Mouse (Mus musculus) spleen, postnatal 4 days (tissue): ENCODE measurements around the gene Nphp1.

ENCODE experiments used
- DNase-seq, 2 experiments: peaks; one replicate each; pipeline ENCODE4 v3.0.0; 2022; ENCODE audit warnings: low spot score in 2 of 2

Gene Nphp1

GRCm38 (mm10) chr2:127749376-127749775, 39.3 kb downstream of the Nphp1 start:
- DNase-seq: no peak

- no peak for DNase-seq
Observed at GRCm38 (mm10) chr2:127748316-127748715, 40.4 kb downstream of the Nphp1 start.

- DNase-seq: no peak
Observed at GRCm38 (mm10) chr2:127742637-127743036, 46.1 kb downstream of the Nphp1 start.

- no peak for DNase-seq
Observed at GRCm38 (mm10) chr2:127740756-127741519, 47.8 kb downstream of the Nphp1 start.

GRCm38 (mm10) chr2:127737885-127738284, 50.8 kb downstream of the Nphp1 start:
- no peak for DNase-seq

- no peak for DNase-seq
Observed at GRCm38 (mm10) chr2:127736631-127737209, 52.0 kb downstream of the Nphp1 start.

GRCm38 (mm10) chr2:127735512-127736145, 53.1 kb downstream of the Nphp1 start:
- DNase-seq: no peak

GRCm38 (mm10) chr2:127734889-127735288, 53.8 kb downstream of the Nphp1 start:
- no peak for DNase-seq

GRCm38 (mm10) chr2:127730301-127730997, 58.2 kb downstream of the Nphp1 start:
- DNase-seq: no peak

GRCm38 (mm10) chr2:127729671-127730070, 59.0 kb downstream of the Nphp1 start, which contains the start of gene Mall:
Gene Mall, minus strand, starts transcription at chr2:127729932.
- no peak for DNase-seq

GRCm38 (mm10) chr2:127728661-127729450, 59.8 kb downstream of the Nphp1 start:
- no peak for DNase-seq

- DNase-seq: no peak
Observed at GRCm38 (mm10) chr2:127728146-127728545, 60.6 kb downstream of the Nphp1 start.

- no peak for DNase-seq
Observed at GRCm38 (mm10) chr2:127723193-127723592, 65.5 kb downstream of the Nphp1 start.

GRCm38 (mm10) chr2:127722176-127722892, 66.4 kb downstream of the Nphp1 start:
- peak in 1 of 2 experiments; percentile 21 for DNase-seq

GRCm38 (mm10) chr2:127718839-127719468, 69.7 kb downstream of the Nphp1 start:
- peak in 1 of 2 experiments; percentile 28 for DNase-seq

GRCm38 (mm10) chr2:127714726-127715125, 74.0 kb downstream of the Nphp1 start:
- DNase-seq: no peak

GRCm38 (mm10) chr2:127708792-127709191, 79.9 kb downstream of the Nphp1 start:
- DNase-seq: no peak

GRCm38 (mm10) chr2:127708060-127708459, 80.6 kb downstream of the Nphp1 start:
- DNase-seq: no peak

GRCm38 (mm10) chr2:127705267-127705666, 83.4 kb downstream of the Nphp1 start:
- DNase-seq: no peak
